Mouse (Mus musculus) C2C12 (cell line): ENCODE measurements around the gene Fam229a. TPM values are rescaled to one million over a fixed set of nuclear protein-coding genes. Genes with fewer than 3 reads are reported as not detected.
"Not testable (repeated sequence)": the region's sequence is repeated elsewhere in the genome, so short reads cannot be mapped to it uniquely, and the experiment has no call there.

Source experiments
- H3K27me3 ChIP-seq: one replicate; pipeline ENCODE4 v1.6.1; 2011; ENCODE audit not compliant: control insufficient read depth, insufficient read depth, insufficient read length
- H3K36me3 ChIP-seq: one replicate; pipeline ENCODE4 v1.6.1; 2011; ENCODE audit not compliant: control insufficient read depth, insufficient read depth
- H3K4me3 ChIP-seq: one replicate; pipeline ENCODE4 v1.5.1; 2011; ENCODE audit warnings: mild to moderate bottlenecking, control low read depth; ENCODE audit not compliant: poor library complexity, insufficient read depth, severe bottlenecking
- H3K79me2 ChIP-seq: one replicate; pipeline ENCODE4 v1.6.1; 2011; ENCODE audit not compliant: control insufficient read depth, insufficient read depth
- H3K79me3 ChIP-seq: one replicate; pipeline ENCODE4 v1.6.1; 2011; ENCODE audit warnings: low read depth, control low read depth
- H3ac ChIP-seq: one replicate; pipeline ENCODE3; 2011; ENCODE audit warnings: low read depth; ENCODE audit not compliant: control insufficient read depth, insufficient read length
- CEBPB ChIP-seq: IDR thresholded peaks from one replicate; pipeline ENCODE4 v1.6.1; 2011; ENCODE audit warnings: low read depth, mild to moderate bottlenecking, control low read depth, moderate library complexity
- CTCF ChIP-seq: IDR thresholded peaks from one replicate; pipeline ENCODE4 v1.5.1; 2011; ENCODE audit not compliant: control insufficient read depth, insufficient read depth, insufficient read length
- FOSL1 ChIP-seq: IDR thresholded peaks from one replicate; pipeline ENCODE4 v1.8.0; 2011; ENCODE audit warnings: mild to moderate bottlenecking, low read length; ENCODE audit not compliant: poor library complexity, insufficient read depth, severe bottlenecking
- MAX ChIP-seq: IDR thresholded peaks from one replicate; pipeline ENCODE4 v1.6.1; 2011; ENCODE audit warnings: mild to moderate bottlenecking, control low read depth
- MYOD1 ChIP-seq: IDR thresholded peaks from one replicate; pipeline ENCODE4 v1.6.1; 2011; ENCODE audit warnings: low read depth; ENCODE audit not compliant: control insufficient read depth, insufficient read length
- MYOG ChIP-seq: IDR thresholded peaks from one replicate; pipeline ENCODE4 v1.6.1; 2011; ENCODE audit not compliant: control insufficient read depth, insufficient read length; ENCODE audit errors: extremely low read depth
- USF1 ChIP-seq: IDR thresholded peaks from one replicate; pipeline ENCODE4 v1.6.1; 2011; ENCODE audit warnings: low read depth, mild to moderate bottlenecking, control low read depth, moderate library complexity
- polyA plus RNA-seq: library from polyadenylated mRNA; unstranded; fragments of >200 nt; fragmentation: generic; extraction: Trizol; gene quantifications from one replicate; pipeline ENCODE4 v1.2.1, GENCODE M21; 2012; ENCODE audit warnings: missing spikeins

Fam229a gene
- polyA plus RNA-seq, 1 experiment: not detected

GRCm38 (mm10) chr4:129525338-129525737 is 34.3 kb downstream of the Fam229a start:
- H3K4me3 ChIP-seq: no peak overlapping the region
- TF ChIP-seq FOSL1 (no peak), MAX (no peak), USF1 (no peak), CTCF (no peak), MYOD1 (no peak), MYOG (no peak), CEBPB (no peak)
- no peaks in the 10 kb centered on the region for H3K27me3 ChIP-seq
- H3ac ChIP-seq: no peak overlapping the region
- peaks cover 56% of the 10 kb centered on the region for H3K36me3 ChIP-seq
- peaks cover 1% of the 10 kb centered on the region for H3K79me3 ChIP-seq
- H3K79me2 ChIP-seq: no peaks in the 10 kb centered on the region

GRCm38 (mm10) chr4:129525889-129526288 is 34.9 kb downstream of the Fam229a start:
- Histone ChIP-seq H3K27me3 (no peaks in the 10 kb centered on the region), H3K36me3 (peaks cover 54% of the 10 kb centered on the region), H3K79me2 (no peaks in the 10 kb centered on the region), H3K4me3 (no peak overlapping the region), H3ac (no peak overlapping the region), H3K79me3 (peaks cover under 1% of the 10 kb centered on the region)
- TF ChIP-seq CEBPB (no peak), MAX (no peak)

- H3ac ChIP-seq: not testable (repeated sequence)
- peaks cover 37% of the 10 kb centered on the region for H3K36me3 ChIP-seq
These were observed 37.9 kb downstream of the Fam229a start for GRCm38 (mm10) chr4:129528901-129529300.

GRCm38 (mm10) chr4:129540012-129540411 is 49.0 kb downstream of the Fam229a start:
- H3K27me3 ChIP-seq: no peaks in the 10 kb centered on the region
- no peak overlapping the region for H3ac ChIP-seq
- H3K79me3 ChIP-seq: peaks cover 53% of the 10 kb centered on the region
- TF ChIP-seq MYOD1 (no peak), CTCF (peak; percentile 42)
- H3K4me3 ChIP-seq: no peak overlapping the region
- peaks cover 72% of the 10 kb centered on the region for H3K79me2 ChIP-seq
- peaks cover 5% of the 10 kb centered on the region for H3K36me3 ChIP-seq

More at GRCm38 (mm10) chr4:129528901-129529300, 37.9 kb downstream of the Fam229a start:
- H3K27me3 ChIP-seq, H3K79me3 ChIP-seq, H3K4me3 ChIP-seq, H3K79me2 ChIP-seq: not testable (repeated sequence)

Other genes with a start within 250 kb of the Fam229a start
- 30.1 TPM for gene C77080, start 229.8 kb upstream of the Fam229a start, polyA plus RNA-seq
- gene Sync, start 203.6 kb upstream of the Fam229a start, polyA plus RNA-seq: 15.0 TPM
- 195 TPM for gene Rbbp4, start 155.8 kb upstream of the Fam229a start, polyA plus RNA-seq
- 31.2 TPM for gene Zbtb8os, start 155.5 kb upstream of the Fam229a start, polyA plus RNA-seq
- 4.6 TPM for gene Zbtb8a, start 113.1 kb upstream of the Fam229a start, polyA plus RNA-seq
- not detected for gene Zbtb8b, start 50.3 kb upstream of the Fam229a start, polyA plus RNA-seq
- 11.8 TPM for gene Bsdc1, start 29.6 kb upstream of the Fam229a start, polyA plus RNA-seq
- not detected for gene Tssk3, start 168 bp upstream of the Fam229a start, polyA plus RNA-seq
- 148 TPM for gene Marcksl1, start 22.4 kb downstream of the Fam229a start, polyA plus RNA-seq
- gene Hdac1, start 51.5 kb downstream of the Fam229a start, polyA plus RNA-seq: 96.7 TPM
- 1.5 TPM for gene Lck, start 82.5 kb downstream of the Fam229a start, polyA plus RNA-seq
- 0.27 TPM for gene Fam167b, start 87.4 kb downstream of the Fam229a start, polyA plus RNA-seq
- gene Eif3i, start 109.5 kb downstream of the Fam229a start, polyA plus RNA-seq: 416 TPM
- 218 TPM for gene Tmem234, start 109.5 kb downstream of the Fam229a start, polyA plus RNA-seq
- 0.40 TPM for gene Dcdc2b, start 123.1 kb downstream of the Fam229a start, polyA plus RNA-seq
- gene Iqcc, start 127.9 kb downstream of the Fam229a start, polyA plus RNA-seq: 10.8 TPM
- 7.7 TPM for gene Ccdc28b, start 132.8 kb downstream of the Fam229a start, polyA plus RNA-seq
- gene Txlna, start 149.9 kb downstream of the Fam229a start, polyA plus RNA-seq: 43.0 TPM
- 23.9 TPM for gene Kpna6, start 181.6 kb downstream of the Fam229a start, polyA plus RNA-seq
- 17.0 TPM for gene Tmem39b, start 205.6 kb downstream of the Fam229a start, polyA plus RNA-seq